Mouse (Mus musculus) cortical plate, adult 2 months (tissue): ENCODE measurements around the gene Cdh4.

Source experiments
- CTCF ChIP-seq: fragments of 200-500 bp; IDR thresholded peaks from 2 replicates; pipeline ENCODE4 v1.5.1; 2011; ENCODE audit warnings: mild to moderate bottlenecking, control low read depth, low read length; ENCODE audit not compliant: insufficient read depth; ENCODE audit errors: extremely low read depth
- POLR2A ChIP-seq: fragments of 200-500 bp; IDR thresholded peaks from 2 replicates; pipeline ENCODE4 v1.6.1; 2011; ENCODE audit warnings: mild to moderate bottlenecking, low read length, control low read depth; ENCODE audit not compliant: insufficient read depth; ENCODE audit errors: extremely low read depth

- TF ChIP-seq POLR2A (no peak), CTCF (no peak)
These were observed 158.9 kb downstream of the Cdh4 start for GRCm38 (mm10) chr2:179601167-179601566.
